Mouse (Mus musculus): ENCODE data around the gene Nrxn1. TPM values are rescaled to one million over a fixed set of nuclear protein-coding genes. Genes with fewer than 3 reads are reported as not detected.

The Nrxn1 gene
- total RNA-seq, 2 experiments from 2014 or later, result 450 to 453 TPM

DNA sequence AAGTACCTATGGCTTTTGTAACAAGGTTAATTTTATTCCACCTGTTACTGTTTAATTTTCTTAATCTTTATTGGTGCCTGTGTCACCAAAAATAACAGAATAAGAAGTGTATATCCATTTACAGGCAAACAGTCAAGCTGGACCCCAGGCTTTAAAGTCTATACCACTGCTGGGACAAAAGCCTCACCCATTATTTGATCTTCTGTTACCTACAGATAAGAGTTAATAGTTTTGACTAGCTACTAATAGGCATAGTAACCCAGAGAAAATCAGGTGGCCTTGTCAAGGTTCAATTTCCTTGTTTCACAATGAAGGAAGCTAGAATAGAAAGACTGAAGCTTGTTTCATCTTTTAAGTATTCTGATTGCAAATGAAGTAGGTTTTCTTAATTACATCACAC, 888.9 kb downstream of the Nrxn1 start:
- no peak for TF ChIP-seq CTCF (conservative IDR thresholded peaks at IDR 0.05)
- H3K27ac ChIP-seq, result peak overlapping the region; percentile 12; the same call in 1 of the 2 replicates
- no peak for DNase-seq (ENCODE audit: low spot score in 2 of 2)
- H3K4me3 ChIP-seq, result no peak overlapping the region

- DNase-seq (ENCODE audit: low spot score in 2 of 2), result no peak
- H3K4me3 ChIP-seq, result no peak overlapping the region
- no peak for TF ChIP-seq CTCF (conservative IDR thresholded peaks at IDR 0.05)
- H3K27ac ChIP-seq, result no peak overlapping the region
These were observed 890.1 kb downstream of the Nrxn1 start for GRCm38 (mm10) chr17:90202785-90203184.

- Histone ChIP-seq H3K27ac (no peak overlapping the region), H3K4me3 (no peak overlapping the region)
- TF ChIP-seq CTCF (conservative IDR thresholded peaks at IDR 0.05), result no peak
- no peak for DNase-seq (ENCODE audit: low spot score in 2 of 2)
These were observed 896.1 kb downstream of the Nrxn1 start for GRCm38 (mm10) chr17:90196772-90197171.

GRCm38 (mm10) chr17:90141602-90142001, 951.3 kb downstream of the Nrxn1 start:
- no peak for DNase-seq (ENCODE audit: low spot score in 2 of 2)
- TF ChIP-seq CTCF (conservative IDR thresholded peaks at IDR 0.05), result peak; percentile 70

GRCm38 (mm10) chr17:90130836-90131235, 962.0 kb downstream of the Nrxn1 start:
- no peak for DNase-seq (ENCODE audit: low spot score in 2 of 2)
- TF ChIP-seq CTCF (conservative IDR thresholded peaks at IDR 0.05), result peak; percentile 18; the same call in 1 of the 2 replicates
- no peak overlapping the region for H3K4me3 ChIP-seq
- no peak overlapping the region for H3K27ac ChIP-seq

More at GRCm38 (mm10) chr17:90141602-90142001, 951.3 kb downstream of the Nrxn1 start:
- no peak overlapping the region for H3K27ac ChIP-seq
- H3K4me3 ChIP-seq, result no peak overlapping the region

GRCm38 (mm10) chr17:90129183-90129582, 963.7 kb downstream of the Nrxn1 start:
- no peak overlapping the region for H3K4me3 ChIP-seq
- no peak for DNase-seq (ENCODE audit: low spot score in 2 of 2)
- H3K27ac ChIP-seq, result peak overlapping the region; percentile 46
- no peak for TF ChIP-seq CTCF (conservative IDR thresholded peaks at IDR 0.05)

DNA sequence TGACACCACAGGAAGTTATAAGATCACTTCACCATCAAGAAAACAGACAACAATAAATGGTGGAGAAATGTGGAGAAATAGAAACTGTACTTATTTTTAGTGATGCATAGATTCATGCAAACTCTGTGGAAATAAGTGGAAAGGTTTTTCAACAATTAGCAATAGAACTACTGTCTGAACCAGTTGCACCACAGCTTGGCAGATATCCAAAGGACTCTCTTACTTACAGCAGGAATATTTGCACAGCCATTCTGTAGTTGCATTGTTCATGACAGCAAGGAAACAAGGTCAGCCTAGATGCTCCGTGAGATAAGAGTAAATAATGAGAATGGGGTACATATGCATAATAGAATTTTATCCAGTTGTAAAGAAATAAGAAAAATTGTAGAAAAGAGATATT, 965.3 kb downstream of the Nrxn1 start:
- Histone ChIP-seq H3K27ac (no peak overlapping the region), H3K4me3 (no peak overlapping the region)
- no peak for DNase-seq (ENCODE audit: low spot score in 2 of 2)
- TF ChIP-seq CTCF (conservative IDR thresholded peaks at IDR 0.05), result no peak

DNA sequence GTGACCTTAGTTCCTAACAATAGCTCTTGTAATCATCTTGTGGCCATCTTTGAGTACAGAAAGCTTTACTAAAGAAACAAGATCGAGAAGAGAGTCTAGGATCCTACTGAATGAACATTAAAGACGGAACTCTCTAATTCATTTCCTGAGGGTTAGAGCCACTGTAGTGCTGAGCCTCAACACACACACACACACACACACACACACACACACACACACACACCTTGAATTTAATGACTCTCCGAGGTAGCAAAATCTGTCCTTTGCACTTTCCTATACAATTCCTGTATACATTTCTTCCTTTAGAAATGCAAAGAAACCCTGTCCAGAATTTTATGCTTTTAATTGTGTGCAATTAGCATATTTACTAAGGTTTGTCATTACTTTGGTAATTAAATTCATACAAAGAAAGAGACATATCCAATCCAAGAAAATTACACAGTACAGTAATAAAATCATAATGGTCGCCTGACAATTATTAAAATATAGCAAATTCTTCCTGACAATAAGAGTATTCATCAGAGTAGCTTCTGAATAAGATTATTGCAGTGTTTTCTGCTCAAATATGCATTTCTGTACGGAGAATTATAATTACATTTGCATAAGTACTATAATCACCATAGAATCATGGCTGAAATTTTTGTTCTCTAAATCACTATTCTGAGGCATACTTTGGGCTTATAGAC, 969.9 kb downstream of the Nrxn1 start:
- H3K27ac ChIP-seq, result no peak overlapping the region
- no peak overlapping the region for H3K4me3 ChIP-seq
- no peak for TF ChIP-seq CTCF (conservative IDR thresholded peaks at IDR 0.05)
- DNase-seq (ENCODE audit: low spot score in 2 of 2), result no peak

DNA sequence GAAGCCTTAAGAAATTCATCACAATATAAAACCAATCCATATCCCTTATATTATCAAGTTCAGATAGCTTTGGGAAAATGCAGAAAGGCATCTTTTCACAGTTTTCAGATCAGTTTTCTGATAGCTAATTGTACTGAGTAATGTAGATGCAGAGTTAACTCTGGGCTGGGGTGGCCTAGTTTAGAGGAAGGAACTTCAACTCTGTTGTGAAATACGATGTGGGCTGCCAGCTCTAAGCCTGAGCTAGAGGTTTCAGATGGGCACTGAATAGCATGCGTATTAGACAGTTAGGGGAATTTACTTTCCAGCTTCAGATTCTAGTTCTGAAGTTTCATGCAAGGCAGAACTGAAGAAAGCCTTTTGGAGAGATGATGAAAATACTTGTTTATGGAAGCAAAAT, 976.6 kb downstream of the Nrxn1 start:
- DNase-seq (ENCODE audit: low spot score in 2 of 2), result no peak
- no peak for TF ChIP-seq CTCF (conservative IDR thresholded peaks at IDR 0.05)
- Histone ChIP-seq H3K4me3 (no peak overlapping the region), H3K27ac (no peak overlapping the region; the same call in 1 of the 2 replicates)

DNA sequence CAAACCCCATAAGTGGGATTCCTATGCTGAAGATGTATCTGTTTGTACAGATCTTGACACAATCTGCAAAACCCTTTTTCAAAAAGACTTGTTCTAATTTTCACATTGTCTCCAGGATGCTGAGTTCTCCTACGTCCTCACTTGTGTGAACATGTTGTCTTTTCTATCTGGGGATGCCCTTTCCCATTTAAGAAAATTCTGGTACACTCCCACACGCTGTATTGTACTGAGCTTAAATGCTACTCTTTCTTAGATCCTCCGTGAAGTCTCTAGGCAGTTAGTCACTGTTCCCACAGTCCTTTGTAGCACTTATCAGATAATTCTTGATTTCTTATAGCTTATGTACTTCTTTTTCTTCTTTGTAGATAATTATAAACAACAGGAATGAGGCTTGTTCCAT, 997.9 kb downstream of the Nrxn1 start:
- TF ChIP-seq CTCF (conservative IDR thresholded peaks at IDR 0.05), result no peak
- DNase-seq (ENCODE audit: low spot score in 2 of 2), result peak in 1 of 2 experiments; percentile 34
- Histone ChIP-seq H3K27ac (peak overlapping the region; percentile 74), H3K4me3 (no peak overlapping the region)

DNA sequence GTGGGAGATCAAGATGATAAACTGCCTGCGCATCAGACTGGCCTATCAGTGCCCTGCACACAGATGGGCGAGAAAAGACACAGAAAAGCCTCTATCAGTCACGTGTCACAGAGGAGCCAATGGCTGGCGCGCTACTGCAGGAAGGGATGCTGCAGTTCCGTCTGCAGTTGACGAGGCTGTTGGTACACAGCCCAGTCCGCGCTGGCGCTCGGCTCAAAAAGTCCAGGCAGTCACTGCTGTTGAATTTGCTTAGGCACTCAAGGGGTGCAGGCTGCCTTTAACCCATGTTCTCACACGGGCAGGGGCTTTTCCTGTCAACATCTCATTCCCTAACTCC, 1004.6 kb downstream of the Nrxn1 start:
- H3K4me3 ChIP-seq, result peak overlapping the region; percentile 61
- peak overlapping the region; percentile 92 for H3K27ac ChIP-seq
- DNase-seq (ENCODE audit: low spot score in 2 of 2), result peak; percentile 87 to 94
- no peak for TF ChIP-seq CTCF (conservative IDR thresholded peaks at IDR 0.05)

DNA sequence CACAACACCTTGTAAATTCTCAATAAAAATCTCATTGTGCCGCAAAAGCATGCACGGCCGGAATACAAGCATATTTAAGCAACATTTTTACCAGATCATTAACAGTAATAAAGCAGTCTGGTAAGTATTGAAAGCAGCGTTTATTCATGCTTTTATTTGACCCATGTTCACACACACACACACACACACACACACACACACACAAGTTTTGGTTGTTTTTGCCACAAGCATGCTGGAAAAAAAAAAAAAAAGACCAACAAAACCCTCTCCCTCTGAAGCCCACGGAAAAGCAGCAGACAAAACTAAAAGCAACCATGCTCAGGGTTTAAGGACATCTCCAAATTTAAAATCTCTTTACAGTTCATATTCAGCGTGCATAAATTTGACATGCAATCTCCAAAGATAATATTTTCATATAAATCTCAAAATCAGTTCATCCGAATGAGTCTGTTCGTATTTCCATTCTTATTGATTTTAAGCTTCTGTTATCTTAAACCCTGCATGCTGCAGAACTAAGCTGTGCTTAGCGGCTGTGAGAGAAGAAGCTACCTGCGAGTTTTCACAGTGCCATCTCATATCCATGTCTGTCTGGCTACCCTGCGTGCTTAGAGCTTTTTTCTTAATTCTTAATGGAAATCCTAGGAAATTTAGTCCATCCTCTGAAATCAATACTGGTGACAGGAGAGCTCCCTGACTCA, 1005.1 kb downstream of the Nrxn1 start:
- DNase-seq (ENCODE audit: low spot score in 2 of 2), result no peak
- Histone ChIP-seq H3K27ac (peak overlapping the region; percentile 92), H3K4me3 (peak overlapping the region; percentile 61)
- no peak for TF ChIP-seq CTCF (conservative IDR thresholded peaks at IDR 0.05)

GRCm38 (mm10) chr17:90086826-90087225, 1006.0 kb downstream of the Nrxn1 start:
- DNase-seq (ENCODE audit: low spot score in 2 of 2), result peak; percentile 80 to 84
- H3K4me3 ChIP-seq, result peak overlapping the region; percentile 61
- peak overlapping the region; percentile 92 for H3K27ac ChIP-seq
- TF ChIP-seq CTCF (conservative IDR thresholded peaks at IDR 0.05), result no peak

DNA sequence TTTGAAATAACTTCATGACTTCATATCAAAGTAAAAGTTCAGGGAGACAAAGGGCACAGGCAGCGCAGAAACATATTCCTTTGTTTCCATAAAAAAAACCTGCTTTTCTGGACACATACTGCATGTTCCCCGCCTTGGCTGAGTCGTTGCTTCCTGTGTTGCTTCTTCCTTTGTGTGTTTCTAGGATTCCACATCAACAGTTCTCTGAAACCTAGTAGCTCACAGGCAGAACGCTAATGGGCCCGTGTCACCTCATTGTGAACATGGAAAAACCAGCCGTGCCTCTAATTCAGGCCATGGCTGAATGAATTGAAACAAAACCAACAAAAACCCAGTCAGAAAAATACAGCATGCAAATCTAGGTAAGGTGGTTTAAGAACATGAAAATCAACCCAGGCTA, 1013.9 kb downstream of the Nrxn1 start:
- DNase-seq (ENCODE audit: low spot score in 2 of 2), result no peak

More for the DNA sequence above, 1013.9 kb downstream of the Nrxn1 start:
- no peak for TF ChIP-seq CTCF (conservative IDR thresholded peaks at IDR 0.05)
- Histone ChIP-seq H3K27ac (peak overlapping the region; percentile 64), H3K4me3 (no peak overlapping the region)

All from layer of hippocampus, adult 2 months (tissue).